Mouse (Mus musculus) midbrain, embryonic 10.5 days (tissue): ENCODE data around the gene Nfia. TPM values are rescaled to one million over a fixed set of nuclear protein-coding genes. Genes with fewer than 3 reads are reported as not detected.

Source experiments
- DNase-seq: peaks from one replicate; pipeline ENCODE4 v3.0.0-alpha.2; 2017; ENCODE audit warnings: low spot score
- H3K27ac ChIP-seq: fragments of 300-500 bp; sonication (generic); replicated peaks from 2 replicates; pipeline ENCODE4 v1.5.1; 2016; ENCODE audit warnings: mild to moderate bottlenecking
- H3K27me3 ChIP-seq: fragments of 300-500 bp; sonication (generic); 2 replicates; pipeline ENCODE4 v1.6.1; 2016; ENCODE audit warnings: low read depth, mild to moderate bottlenecking; ENCODE audit not compliant: poor library complexity, severe bottlenecking
- H3K36me3 ChIP-seq: fragments of 300-500 bp; sonication (generic); 2 replicates; pipeline ENCODE4 v1.6.1; 2016; ENCODE audit warnings: mild to moderate bottlenecking, moderate library complexity
- H3K4me1 ChIP-seq: fragments of 300-500 bp; sonication (generic); 2 replicates; pipeline ENCODE4 v1.6.1; 2016
- H3K4me3 ChIP-seq: fragments of 300-500 bp; sonication (generic); 2 replicates; pipeline ENCODE4 v1.5.1; 2016; ENCODE audit warnings: mild to moderate bottlenecking, moderate library complexity
- H3K9me3 ChIP-seq: fragments of 300-500 bp; sonication (generic); replicated peaks from 2 replicates; pipeline ENCODE4 v1.6.1; 2016; ENCODE audit warnings: mild to moderate bottlenecking
- WGBS: fragments of 180-500 bp; shearing (Covaris S2); methylation state at CpG from one replicate; pipeline ENCODE4 v1.1.7; 2016; 5-methylcytosine and 5-hydroxymethylcytosine counted together
- polyA plus RNA-seq: library from polyadenylated mRNA; unstranded; fragments of >200 nt; fragmentation: Nextera tagmentation; extraction: Ambion mirVana; gene quantifications from 2 replicates; pipeline ENCODE4 v1.2.1, GENCODE M21; 2016

The Nfia gene
- polyA plus RNA-seq, 1 experiment from 2014 or later = 5.9 TPM

GRCm38 (mm10) chr4:97771426-97771825 lies 1.1 kb upstream of the Nfia start:
- H3K27ac ChIP-seq = peak overlapping the region; percentile 89
- 19% methylated on average over 5 of the region's 5 CpGs for WGBS
- no peaks in the 10 kb centered on the region for H3K9me3 ChIP-seq
- H3K27me3 ChIP-seq = peaks cover 50% of the 10 kb centered on the region
- no peaks in the 10 kb centered on the region for H3K36me3 ChIP-seq
- H3K4me1 ChIP-seq = peaks cover 38% of the 10 kb centered on the region
- DNase-seq = no peak
- peak overlapping the region; percentile 62 for H3K4me3 ChIP-seq

- under 1% methylated on average over 25 of the region's 25 CpGs for WGBS
- Histone ChIP-seq H3K4me1 (peaks cover 45% of the 10 kb centered on the region), H3K36me3 (no peaks in the 10 kb centered on the region), H3K4me3 (peak overlapping the region; percentile 62), H3K27ac (peak overlapping the region; percentile 89), H3K9me3 (no peaks in the 10 kb centered on the region), H3K27me3 (peaks cover 55% of the 10 kb centered on the region)
- DNase-seq = peak; percentile 97
Observed at GRCm38 (mm10) chr4:97772084-97772484, 450 bp upstream of the Nfia start.

GRCm38 (mm10) chr4:97773110-97773593 lies 618 bp downstream of the Nfia start:
- H3K9me3 ChIP-seq = no peaks in the 10 kb centered on the region

DNA sequence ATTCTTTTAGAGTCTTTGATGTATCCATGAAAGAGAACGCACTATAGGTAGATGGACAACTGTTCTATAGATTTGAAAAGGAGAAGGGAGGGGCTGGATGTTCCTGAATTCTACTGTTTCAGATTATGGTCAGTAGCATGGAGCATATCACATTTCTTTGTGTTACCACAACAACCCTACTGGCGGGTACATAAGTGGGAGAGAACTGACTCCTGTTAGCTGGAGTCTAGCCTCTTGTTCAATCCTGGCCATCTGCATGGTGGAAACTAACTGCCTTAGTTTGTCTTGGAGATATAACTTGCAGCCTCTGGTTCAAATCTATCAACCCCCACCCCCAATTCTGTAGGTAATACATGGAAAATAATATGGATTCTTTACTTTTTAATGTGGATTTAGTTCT lies 1.3 kb downstream of the Nfia start:
- WGBS = 42% methylated on average over 2 of the region's 2 CpGs
- peaks cover 61% of the 10 kb centered on the region for H3K4me1 ChIP-seq
- H3K9me3 ChIP-seq = no peaks in the 10 kb centered on the region
- no peaks in the 10 kb centered on the region for H3K36me3 ChIP-seq
- 0 out of 2 replicates have a peak overlapping the region, but pooled peaks have one; percentile 89 for H3K27ac ChIP-seq
- peaks cover 72% of the 10 kb centered on the region for H3K27me3 ChIP-seq
- H3K4me3 ChIP-seq = peak overlapping the region; percentile 62
- DNase-seq = no peak

More at GRCm38 (mm10) chr4:97773110-97773593, 618 bp downstream of the Nfia start:
- no peaks in the 10 kb centered on the region for H3K36me3 ChIP-seq
- peak; percentile 80 for DNase-seq
- WGBS = 0% methylated on average over 14 of the region's 14 CpGs
- H3K4me1 ChIP-seq = peaks cover 55% of the 10 kb centered on the region
- peaks cover 66% of the 10 kb centered on the region for H3K27me3 ChIP-seq
- peak overlapping the region; percentile 89 for H3K27ac ChIP-seq
- peak overlapping the region; percentile 62 for H3K4me3 ChIP-seq

DNA sequence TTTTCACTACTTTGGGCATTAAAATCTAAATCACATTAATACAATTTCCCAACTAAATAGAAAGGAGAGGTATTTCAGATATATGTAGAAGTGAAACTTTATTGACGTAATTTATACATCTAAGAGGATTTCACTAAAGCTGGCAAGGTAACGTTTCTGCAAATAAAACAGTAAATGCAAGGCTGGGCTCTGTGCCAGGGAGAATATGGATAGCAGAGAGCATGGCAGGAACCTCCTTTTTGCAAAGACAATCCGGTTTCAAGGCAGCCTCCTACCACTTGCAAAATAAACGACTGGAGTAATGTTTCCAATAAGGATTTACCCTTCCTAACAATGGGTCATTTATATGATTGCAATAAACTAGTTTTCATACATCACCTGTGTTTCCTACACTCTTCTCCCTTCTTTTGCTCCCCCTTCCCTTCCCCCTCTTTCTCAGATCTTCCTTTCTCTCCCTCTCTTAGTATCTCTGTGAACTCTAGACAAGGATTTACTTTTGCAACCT lies 2.0 kb downstream of the Nfia start:
- DNase-seq = no peak
- Histone ChIP-seq H3K9me3 (no peaks in the 10 kb centered on the region), H3K27ac (peak overlapping the region; percentile 46), H3K36me3 (no peaks in the 10 kb centered on the region), H3K4me1 (peaks cover 62% of the 10 kb centered on the region), H3K27me3 (peaks cover 78% of the 10 kb centered on the region), H3K4me3 (0 out of 2 replicates have a peak overlapping the region, but pooled peaks have one; percentile 76)
- 19% methylated on average over 4 of the region's 4 CpGs for whole genome bisulfite sequencing

- Histone ChIP-seq H3K9me3 (no peaks in the 10 kb centered on the region), H3K4me1 (peaks cover 65% of the 10 kb centered on the region), H3K4me3 (peak overlapping the region; percentile 76), H3K36me3 (no peaks in the 10 kb centered on the region), H3K27me3 (peaks cover 78% of the 10 kb centered on the region), H3K27ac (peak overlapping the region; percentile 46)
- peak; percentile 62 for DNase-seq
- under 1% methylated on average over 13 of the region's 13 CpGs for WGBS
Observed at GRCm38 (mm10) chr4:97775059-97775458, 2.5 kb downstream of the Nfia start.

GRCm38 (mm10) chr4:97775494-97776265 lies 3.1 kb downstream of the Nfia start:
- DNase-seq = no peak
- WGBS = under 1% methylated on average over 20 of the region's 20 CpGs
- Histone ChIP-seq H3K36me3 (no peaks in the 10 kb centered on the region), H3K27ac (peak overlapping the region; percentile 46), H3K4me3 (peak overlapping the region; percentile 76), H3K4me1 (peaks cover 67% of the 10 kb centered on the region), H3K27me3 (peaks cover 78% of the 10 kb centered on the region), H3K9me3 (no peaks in the 10 kb centered on the region)

DNA sequence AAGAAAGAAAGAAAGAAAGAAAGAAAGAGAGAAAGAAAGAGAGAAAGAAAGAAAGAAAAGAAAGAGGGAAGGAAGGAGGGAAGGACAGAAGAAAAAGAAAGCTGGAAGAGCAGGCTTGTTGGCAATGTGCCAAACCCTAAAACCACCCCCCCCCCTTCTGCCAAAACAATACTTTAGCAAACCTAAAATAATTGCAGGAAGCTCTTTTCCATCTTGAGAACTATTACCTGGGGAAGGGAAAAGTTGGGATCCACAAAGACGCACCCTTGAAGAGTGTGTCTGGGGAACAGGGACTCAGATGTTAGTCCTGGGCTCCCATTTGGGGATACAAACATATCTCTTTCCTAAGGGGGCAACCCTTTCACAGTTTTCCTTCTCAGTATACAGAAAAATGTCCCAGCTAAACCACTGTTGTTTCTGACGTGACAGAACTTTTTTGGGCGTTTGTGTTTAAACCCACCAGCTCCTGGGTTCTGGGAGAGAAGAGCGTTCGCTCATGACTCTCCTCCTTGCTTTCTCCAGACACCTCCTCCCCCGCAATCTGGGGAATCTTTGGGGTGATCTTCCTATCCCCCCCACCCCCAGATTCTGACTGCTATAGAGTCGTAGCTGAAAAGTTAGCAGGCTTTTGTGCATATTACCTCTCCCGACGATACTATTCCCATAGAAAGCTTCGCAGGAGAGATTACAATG lies 4.0 kb downstream of the Nfia start:
- H3K27me3 ChIP-seq = peaks cover 82% of the 10 kb centered on the region
- peak overlapping the region; percentile 76 for H3K4me3 ChIP-seq
- H3K9me3 ChIP-seq = no peaks in the 10 kb centered on the region
- peaks cover 64% of the 10 kb centered on the region for H3K4me1 ChIP-seq
- peak; percentile 49 for DNase-seq
- no peaks in the 10 kb centered on the region for H3K36me3 ChIP-seq
- WGBS = under 1% methylated on average over 10 of the region's 10 CpGs
- peak overlapping the region; percentile 89 for H3K27ac ChIP-seq

- Histone ChIP-seq H3K27ac (peak overlapping the region; percentile 89), H3K9me3 (no peaks in the 10 kb centered on the region), H3K36me3 (no peaks in the 10 kb centered on the region), H3K4me3 (peak overlapping the region; percentile 76), H3K27me3 (peaks cover 89% of the 10 kb centered on the region), H3K4me1 (peaks cover 57% of the 10 kb centered on the region)
- DNase-seq = peak; percentile 63
- under 1% methylated on average over 58 of the region's 77 CpGs for WGBS
Observed at GRCm38 (mm10) chr4:97777081-97777705, 4.7 kb downstream of the Nfia start.

GRCm38 (mm10) chr4:97777706-97778176 lies 5.2 kb downstream of the Nfia start, which contains the start of gene E130114P18Rik:
E130114P18Rik (minus strand) TSS chr4:97778078.
- peak within 1 kb of the TSS; percentile 76 for H3K4me3 ChIP-seq
- DNase-seq = peak; percentile 62
- peaks cover 2% of the 10 kb centered on the region; the same call in 1 of the 2 replicates for H3K9me3 ChIP-seq
- no peaks in the 10 kb centered on the region; the same call in 1 of the 2 replicates for H3K36me3 ChIP-seq
- H3K27ac ChIP-seq = peak within 1 kb of the TSS; percentile 89
- H3K27me3 ChIP-seq = peaks cover 94% of the 10 kb centered on the region
- peaks cover 57% of the 10 kb centered on the region for H3K4me1 ChIP-seq
- WGBS = under 1% methylated on average over 37 of the region's 37 CpGs

DNA sequence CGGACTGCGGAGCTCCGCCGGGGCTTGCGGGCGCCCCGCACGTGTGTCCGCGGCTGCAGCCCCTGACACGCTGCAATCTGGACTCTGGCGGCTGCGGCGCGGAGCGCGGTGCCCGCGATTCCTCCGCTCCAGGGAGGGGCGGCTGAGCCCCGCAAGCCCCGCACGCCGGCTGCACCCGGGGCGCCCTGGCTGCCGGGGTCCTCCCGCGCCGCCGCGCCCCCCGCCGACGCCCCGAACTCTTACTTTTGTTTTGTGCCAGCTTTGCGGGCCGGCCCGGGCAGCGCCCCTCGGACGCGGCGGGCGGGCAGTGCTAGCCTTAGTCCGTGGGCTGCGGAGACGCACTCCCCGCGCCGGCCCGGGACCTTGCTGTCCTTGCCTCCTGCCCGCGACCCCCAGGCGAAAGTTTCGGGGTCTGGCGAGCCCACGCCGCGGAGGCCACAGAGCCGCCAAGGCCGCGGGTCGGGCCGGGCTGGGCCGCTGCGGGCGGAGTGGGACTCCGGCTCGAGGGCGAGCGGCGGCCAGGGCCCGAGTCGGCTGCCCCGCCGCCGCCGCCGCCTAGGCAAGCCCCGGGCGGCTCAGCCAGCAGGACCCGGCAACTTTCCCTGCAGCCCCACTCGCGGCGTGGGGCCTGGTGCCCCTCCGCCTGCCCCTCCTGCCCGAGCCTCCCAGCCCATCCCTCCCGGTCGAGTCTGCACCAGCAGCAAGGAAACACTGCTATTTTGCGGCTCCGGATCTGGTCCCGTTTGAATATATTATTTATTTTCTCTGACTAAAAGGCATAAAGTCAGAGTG lies 5.9 kb downstream of the Nfia start:
- peaks cover 56% of the 10 kb centered on the region for H3K4me1 ChIP-seq
- DNase-seq = peak; percentile 68
- H3K4me3 ChIP-seq = peak overlapping the region; percentile 76
- H3K27ac ChIP-seq = peak overlapping the region; percentile 89
- H3K27me3 ChIP-seq = peaks cover 100% of the 10 kb centered on the region
- peaks cover 9% of the 10 kb centered on the region; the same call in 1 of the 2 replicates for H3K9me3 ChIP-seq
- under 1% methylated on average over 77 of the region's 94 CpGs for WGBS
- peaks cover 6% of the 10 kb centered on the region for H3K36me3 ChIP-seq
